Mouse (Mus musculus) intestine, embryonic 16.5 days (tissue): ENCODE measurements around the gene Olfr221. TPM values are rescaled to one million over a fixed set of nuclear protein-coding genes. Genes with fewer than 3 reads are reported as not detected.
A peak's percentile ranks its signal among the peaks of the same experiment; 100 is the strongest.

ENCODE experiments used
- ATAC-seq: fragments of 200-750 bp; cut with Nextera tagmentation; 2 replicates; pipeline ENCODE4 v1.8.0; 2017; ENCODE audit warnings: moderate TSS enrichment, moderate library complexity
- H3K27ac ChIP-seq: fragments of 300-500 bp; sonication (generic); 2 replicates; pipeline ENCODE4 v1.5.1; 2014; ENCODE audit warnings: mild to moderate bottlenecking, low read length
- H3K27me3 ChIP-seq: fragments of 300-500 bp; sonication (generic); replicated peaks from 2 replicates; pipeline ENCODE4 v1.6.1; 2014; ENCODE audit warnings: low read length, control low read depth, mixed read lengths; ENCODE audit not compliant: control insufficient read depth, insufficient read depth
- H3K36me3 ChIP-seq: fragments of 300-500 bp; sonication (generic); 2 replicates; pipeline ENCODE4 v1.6.1; 2014; ENCODE audit warnings: low read length, control low read depth; ENCODE audit not compliant: control insufficient read depth, insufficient read depth
- H3K4me1 ChIP-seq: fragments of 300-500 bp; sonication (generic); 2 replicates; pipeline ENCODE4 v1.6.1; 2014; ENCODE audit warnings: low read length, control low read depth, mixed read lengths; ENCODE audit not compliant: control insufficient read depth, insufficient read depth
- H3K4me2 ChIP-seq: fragments of 300-500 bp; sonication (generic); 2 replicates; pipeline ENCODE4 v1.6.1; 2014; ENCODE audit warnings: low read depth, low read length, control low read depth
- H3K4me3 ChIP-seq: fragments of 300-500 bp; sonication (generic); 2 replicates; pipeline ENCODE4 v1.5.1; 2014; ENCODE audit warnings: mild to moderate bottlenecking, low read length
- H3K9ac ChIP-seq: fragments of 300-500 bp; sonication (generic); 2 replicates; pipeline ENCODE4 v1.6.1; 2014; ENCODE audit warnings: low read depth, low read length
- H3K9me3 ChIP-seq: fragments of 300-500 bp; sonication (generic); 2 replicates; pipeline ENCODE4 v1.6.1; 2016; ENCODE audit warnings: low read length, control low read depth; ENCODE audit not compliant: control insufficient read depth
- WGBS: fragments of 180-500 bp; shearing (Covaris S2); extraction: QIAGEN DNeasy Blood & Tissue Kit; methylation state at CpG from one replicate; pipeline ENCODE4 v1.1.7; 2014; 5-methylcytosine and 5-hydroxymethylcytosine counted together
- polyA plus RNA-seq: library from polyadenylated mRNA; unstranded; fragments of >200 nt; fragmentation: Nextera tagmentation; extraction: Ambion mirVana; gene quantifications from 2 replicates; pipeline ENCODE4 v1.2.1, GENCODE M21; 2015

The Olfr221 gene
- polyA plus RNA-seq, 1 experiment from 2014 or later, result not detected

DNA sequence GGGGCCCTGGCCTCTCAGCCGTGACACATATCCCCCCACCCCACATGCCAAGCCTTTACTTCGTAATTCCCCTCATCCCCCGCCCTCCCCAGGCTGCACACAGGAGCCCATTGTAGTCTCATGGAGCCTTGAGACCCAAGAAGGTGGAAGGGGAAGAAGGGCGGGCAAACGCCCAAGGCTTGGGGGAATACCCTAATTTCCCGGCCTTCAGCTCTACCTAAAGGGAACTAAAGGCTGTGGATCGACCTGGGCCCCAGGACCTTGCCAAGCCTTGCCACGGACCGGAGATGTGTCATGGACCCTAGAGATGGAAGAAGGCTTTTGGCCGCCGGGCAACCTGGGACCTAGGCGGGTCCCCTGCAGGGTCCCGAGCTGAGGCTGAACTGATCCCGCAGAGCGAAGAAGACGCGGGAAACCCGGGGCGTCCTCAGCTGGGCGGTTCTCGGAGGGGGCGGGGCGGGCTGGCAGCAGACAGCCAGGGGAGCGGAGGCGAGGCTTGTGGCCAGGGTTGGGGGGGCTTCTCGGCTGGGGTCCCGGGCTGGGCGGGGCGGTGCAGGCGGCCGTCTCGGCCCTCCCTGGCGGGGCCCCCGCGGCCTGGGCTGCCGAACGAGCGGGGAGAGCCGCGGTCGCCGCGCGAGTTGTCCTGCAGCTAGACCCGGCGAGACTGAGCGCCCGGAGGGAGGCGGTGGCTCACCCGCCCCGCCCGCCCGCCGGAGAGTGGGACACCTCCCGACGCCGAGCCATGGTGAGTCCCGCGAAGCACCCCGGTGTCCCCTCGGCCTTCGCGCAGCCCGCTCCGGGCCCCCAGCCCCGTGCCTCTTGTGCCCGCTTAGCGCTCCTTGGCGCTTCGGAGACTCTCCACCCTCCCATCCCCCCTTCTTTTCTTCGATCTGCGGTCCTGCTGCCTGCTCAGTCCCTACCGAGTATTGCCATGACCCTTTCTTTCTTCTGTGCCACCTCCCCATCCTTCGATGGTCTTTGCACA, 57.7 kb downstream of the Olfr221 start, which contains the start of gene Arhgef40:
Gene Arhgef40 (plus strand): TSS at position 473 of the 985 bp plus-strand sequence.
- ATAC-seq, result peak; percentile 81
- Histone ChIP-seq H3K4me3 (peak within 1 kb of the TSS; percentile 67), H3K4me1 (peaks cover 12% of the 10 kb centered on the region; the same call in 1 of the 2 replicates), H3K27me3 (no peaks in the 10 kb centered on the region), H3K27ac (peak within 1 kb of the TSS; percentile 92), H3K9ac (peak within 1 kb of the TSS; percentile 82), H3K9me3 (no peaks in the 10 kb centered on the region), H3K4me2 (peak within 1 kb of the TSS; percentile 85), H3K36me3 (0 out of 2 replicates have a peak, but pooled peaks cover 7% of the 10 kb centered on the region)
- WGBS, result under 1% methylated on average over 59 of the region's 74 CpGs

Other genes starting within 250 kb of the Olfr221 start
- not detected in 2 replicates for gene AY358078, start 242.4 kb downstream of the Olfr221 start, polyA plus RNA-seq
- 0.26 TPM in 1 of 2 replicates, not detected in the other for gene Ear6, start 188.8 kb downstream of the Olfr221 start, polyA plus RNA-seq
- 50.3 and 57.1 TPM in 2 replicates for gene Mettl17, start 157.6 kb downstream of the Olfr221 start, polyA plus RNA-seq
- 1.3 TPM in 2 replicates for gene Slc39a2, start 149.6 kb downstream of the Olfr221 start, polyA plus RNA-seq
- gene Ndrg2, start 128.3 kb downstream of the Olfr221 start, polyA plus RNA-seq, result 62.1 and 64.2 TPM in 2 replicates
- gene Tppp2, start 124.0 kb downstream of the Olfr221 start, polyA plus RNA-seq, result not detected in 2 replicates
- gene Rnase13, start 119.7 kb downstream of the Olfr221 start, polyA plus RNA-seq, result not detected in 2 replicates
- gene Arhgef40, start 57.7 kb downstream of the Olfr221 start, polyA plus RNA-seq, result 52.0 and 53.0 TPM in 2 replicates
- 99.0 and 118 TPM in 2 replicates for gene Tmem253, start 26.8 kb downstream of the Olfr221 start, polyA plus RNA-seq
- 19.7 and 20.5 TPM in 2 replicates for gene Zfp219, start 21.7 kb downstream of the Olfr221 start, polyA plus RNA-seq
- gene Hnrnpc, start 61.6 kb upstream of the Olfr221 start, polyA plus RNA-seq, result 447 and 515 TPM in 2 replicates
- gene Rpgrip1, start 68.2 kb upstream of the Olfr221 start, polyA plus RNA-seq, result 42.9 and 48.5 TPM in 2 replicates
- gene Supt16, start 155.0 kb upstream of the Olfr221 start, polyA plus RNA-seq, result 33.2 and 41.1 TPM in 2 replicates
- 18.4 and 22.7 TPM in 2 replicates for gene Chd8, start 215.3 kb upstream of the Olfr221 start, polyA plus RNA-seq
- gene Tox4, start 236.7 kb upstream of the Olfr221 start, polyA plus RNA-seq, result 36.8 TPM in 2 replicates
- gene Rab2b, start 237.1 kb upstream of the Olfr221 start, polyA plus RNA-seq, result 13.2 and 13.8 TPM in 2 replicates